Mouse (Mus musculus) heart, postnatal 0 days (tissue): ENCODE results near the gene Pheta2. TPM values are rescaled to one million over a fixed set of nuclear protein-coding genes. Genes with fewer than 3 reads are reported as not detected.

Experiments
- ATAC-seq: fragments of 200-750 bp; cut with Nextera tagmentation; 2 replicates; pipeline ENCODE4 v1.8.0; 2017; ENCODE audit warnings: low read depth, moderate number of reproducible peaks, moderate library complexity; ENCODE audit not compliant: insufficient read depth
- DNase-seq: peaks from one replicate; pipeline ENCODE4 v3.0.0-alpha.2; 2016; ENCODE audit warnings: low spot score
- H3K27ac ChIP-seq: fragments of 300-500 bp; sonication (generic); 2 replicates; pipeline ENCODE4 v1.5.1; 2014; ENCODE audit warnings: low read depth, mild to moderate bottlenecking
- H3K27me3 ChIP-seq: fragments of 300-500 bp; sonication (generic); 2 replicates; pipeline ENCODE4 v1.6.1; 2014; ENCODE audit warnings: low read length, mixed read lengths; ENCODE audit not compliant: control insufficient read depth, insufficient read depth
- H3K36me3 ChIP-seq: fragments of 300-500 bp; sonication (generic); replicated peaks from 2 replicates; pipeline ENCODE4 v1.6.1; 2014; ENCODE audit warnings: low read length, mixed read lengths; ENCODE audit not compliant: control insufficient read depth, insufficient read depth
- H3K4me1 ChIP-seq: fragments of 300-500 bp; sonication (generic); 2 replicates; pipeline ENCODE4 v1.6.1; 2014; ENCODE audit warnings: antibody characterized with exemption; ENCODE audit not compliant: control insufficient read depth, insufficient read depth
- H3K4me2 ChIP-seq: fragments of 300-500 bp; sonication (generic); 2 replicates; pipeline ENCODE4 v1.6.1; 2014; ENCODE audit warnings: low read depth, mild to moderate bottlenecking, low read length, moderate library complexity
- H3K4me3 ChIP-seq: fragments of 300-500 bp; sonication (generic); 2 replicates; pipeline ENCODE4 v1.5.1; 2014; ENCODE audit warnings: low read depth, low read length
- H3K9ac ChIP-seq: fragments of 300-500 bp; sonication (generic); replicated peaks from 2 replicates; pipeline ENCODE4 v1.6.1; 2014; ENCODE audit warnings: low read depth, low read length, mixed read lengths
- H3K9me3 ChIP-seq: fragments of 300-500 bp; sonication (generic); replicated peaks from 2 replicates; pipeline ENCODE4 v1.6.1; 2016; ENCODE audit warnings: low read length; ENCODE audit not compliant: control insufficient read depth
- CTCF ChIP-seq: IDR thresholded peaks from 2 replicates; pipeline ENCODE4 v1.5.1; 2016; ENCODE audit warnings: antibody characterized with exemption, control low read depth, low read depth
- EP300 ChIP-seq: IDR thresholded peaks from 2 replicates; pipeline ENCODE4 v1.6.1; 2016; ENCODE audit warnings: antibody characterized with exemption, low read depth
- WGBS: fragments of 180-500 bp; shearing (Covaris S2); extraction: QIAGEN DNeasy Blood & Tissue Kit; methylation state at CpG from one replicate; pipeline ENCODE4 v1.1.7; 2014; 5-methylcytosine and 5-hydroxymethylcytosine counted together
- polyA plus RNA-seq: library from polyadenylated mRNA; unstranded; fragments of >200 nt; fragmentation: Nextera tagmentation; extraction: Ambion mirVana; gene quantifications from 2 replicates; pipeline ENCODE4 v1.2.1, GENCODE M21; 2015
- total RNA-seq: library from RNA; depleted of rRNA; stranded (reverse); fragments of >200 nt; gene quantifications from 2 replicates; pipeline ENCODE4 v1.2.3, GENCODE M21; 2014; ENCODE audit warnings: low replicate concordance

The Pheta2 gene
- total and polyA plus RNA-seq, 2 experiments from 2014 or later = 1.4 to 3.6 TPM

DNA sequence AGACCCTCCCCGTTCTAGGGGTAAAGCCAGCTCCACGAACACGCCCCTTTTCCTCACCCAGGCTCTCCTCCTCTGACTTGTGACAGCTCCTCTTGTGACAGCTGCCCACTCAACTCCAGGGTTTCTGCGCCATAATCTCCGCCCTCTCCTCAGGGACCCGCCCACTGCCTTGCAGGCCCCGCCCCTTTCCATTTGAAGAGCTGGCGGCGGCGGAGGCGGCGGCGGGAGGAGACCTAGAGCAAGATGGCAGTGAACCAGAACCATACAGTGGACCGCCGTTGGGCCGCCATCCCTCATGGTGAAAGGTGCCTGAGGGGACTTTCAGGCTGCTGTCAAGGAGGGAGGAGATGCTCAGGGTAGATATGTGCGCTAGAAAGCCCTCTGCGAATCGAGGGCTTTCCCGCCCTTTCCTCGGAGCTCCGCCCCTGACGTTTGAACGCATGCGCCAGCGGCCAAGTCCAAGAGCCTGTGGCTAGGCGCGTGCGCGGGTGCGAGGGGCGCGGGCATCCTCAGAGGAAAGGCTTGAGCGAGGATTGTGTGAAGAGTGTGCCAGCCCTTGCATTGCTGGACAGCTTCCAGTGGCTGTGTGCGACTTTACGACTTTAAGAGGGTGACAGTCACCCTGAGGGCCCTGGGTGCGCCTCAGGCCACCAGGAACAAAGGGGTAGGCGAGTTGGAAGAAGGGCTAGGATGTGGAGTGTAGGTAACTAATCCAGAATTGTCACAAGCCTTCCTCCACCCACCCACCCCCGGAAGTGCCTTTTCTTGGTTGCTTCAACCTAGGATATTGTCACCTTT lies 39.8 kb upstream of the Pheta2 start, which contains the start of gene Wbp2nl:
Wbp2nl (plus strand) TSS at position 191 of the 798 bp plus-strand sequence.
- H3K4me1 ChIP-seq = 0 out of 2 replicates have a peak, but pooled peaks cover 8% of the 10 kb centered on the region
- no peak within 1 kb of the TSS for H3K4me2 ChIP-seq
- no peak within 1 kb of the TSS for H3K27ac ChIP-seq
- 42% methylated on average over 39 of the region's 39 CpGs for WGBS
- H3K9ac ChIP-seq = no peak within 1 kb of the TSS
- no peaks in the 10 kb centered on the region for H3K36me3 ChIP-seq
- DNase-seq (no peak), ATAC-seq (peak; percentile 30)
- TF ChIP-seq CTCF = no peak
- TF ChIP-seq EP300 = no peak
- no peak within 1 kb of the TSS for H3K4me3 ChIP-seq
- H3K9me3 ChIP-seq = no peaks in the 10 kb centered on the region
- H3K27me3 ChIP-seq = no peaks in the 10 kb centered on the region

- WGBS = 71% methylated on average over 3 of the region's 3 CpGs
- no peaks in the 10 kb centered on the region for H3K27me3 ChIP-seq
- DNase-seq = no peak
- H3K27ac ChIP-seq = no peak overlapping the region
- TF ChIP-seq CTCF (no peak), EP300 (no peak)
- no peaks in the 10 kb centered on the region for H3K36me3 ChIP-seq
- no peak overlapping the region for H3K4me2 ChIP-seq
- no peak for ATAC-seq
- no peak overlapping the region for H3K4me3 ChIP-seq
- no peaks in the 10 kb centered on the region for H3K4me1 ChIP-seq
- no peak overlapping the region for H3K9ac ChIP-seq
- no peaks in the 10 kb centered on the region for H3K9me3 ChIP-seq
Measured at GRCm38 (mm10) chr15:82307107-82307506, 31.6 kb upstream of the Pheta2 start.

DNA sequence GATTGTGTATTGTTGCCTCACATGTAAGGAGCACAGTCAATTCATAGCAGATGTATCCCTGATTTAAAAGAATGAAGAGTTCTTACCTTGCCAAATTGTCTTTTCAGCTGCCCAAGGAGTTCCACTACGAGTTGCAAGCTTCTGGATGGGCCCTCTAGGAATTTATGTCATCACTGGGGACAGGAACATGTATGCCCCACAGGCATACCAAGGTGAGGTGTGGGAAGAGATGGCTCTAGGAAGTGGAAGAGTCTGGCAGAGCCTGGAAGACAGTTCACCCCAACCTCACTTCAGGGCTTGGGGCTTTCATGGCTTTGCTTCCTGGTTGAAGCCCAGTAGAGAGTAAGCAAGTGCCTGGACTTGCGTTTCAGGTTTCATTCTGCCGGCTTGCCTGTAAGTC lies 30.3 kb upstream of the Pheta2 start:
- no peaks in the 10 kb centered on the region for H3K4me1 ChIP-seq

DNA sequence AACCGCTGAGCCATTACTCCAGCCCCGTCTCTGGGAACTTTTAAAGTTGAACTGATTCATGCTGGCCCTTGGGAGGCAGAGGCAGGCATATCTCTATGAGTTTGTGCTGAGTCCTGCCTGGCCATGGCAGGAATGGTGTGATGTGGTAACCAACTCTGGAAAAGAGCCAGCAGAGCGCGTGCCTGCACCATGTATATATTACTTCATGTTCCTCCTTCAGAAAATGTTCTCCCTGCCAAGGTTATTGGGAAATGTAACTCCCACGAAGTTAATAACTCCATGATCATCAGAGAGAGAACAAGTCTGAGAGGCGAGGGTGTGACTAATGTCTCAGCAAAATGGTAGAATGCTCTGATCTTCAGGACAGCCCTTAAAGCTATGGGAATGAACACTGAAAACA lies 20.9 kb upstream of the Pheta2 start:
- no peak overlapping the region for H3K4me3 ChIP-seq
- H3K27me3 ChIP-seq = no peaks in the 10 kb centered on the region
- no peak overlapping the region for H3K4me2 ChIP-seq
- DNase-seq (no peak), ATAC-seq (no peak)
- no peaks in the 10 kb centered on the region for H3K4me1 ChIP-seq
- 82% methylated on average over 6 of the region's 6 CpGs for WGBS
- H3K27ac ChIP-seq = no peak overlapping the region
- no peaks in the 10 kb centered on the region for H3K36me3 ChIP-seq
- H3K9ac ChIP-seq = no peak overlapping the region
- TF ChIP-seq EP300 = no peak
- TF ChIP-seq CTCF = no peak
- no peaks in the 10 kb centered on the region for H3K9me3 ChIP-seq

More for the DNA sequence above, 30.3 kb upstream of the Pheta2 start:
- ATAC-seq (no peak), DNase-seq (no peak)
- Histone ChIP-seq H3K4me2 (no peak overlapping the region), H3K27me3 (no peaks in the 10 kb centered on the region), H3K27ac (no peak overlapping the region), H3K36me3 (no peaks in the 10 kb centered on the region), H3K4me3 (no peak overlapping the region), H3K9ac (no peak overlapping the region), H3K9me3 (no peaks in the 10 kb centered on the region)
- 76% methylated on average over 3 of the region's 3 CpGs for WGBS
- TF ChIP-seq CTCF = no peak
- no peak for TF ChIP-seq EP300

DNA sequence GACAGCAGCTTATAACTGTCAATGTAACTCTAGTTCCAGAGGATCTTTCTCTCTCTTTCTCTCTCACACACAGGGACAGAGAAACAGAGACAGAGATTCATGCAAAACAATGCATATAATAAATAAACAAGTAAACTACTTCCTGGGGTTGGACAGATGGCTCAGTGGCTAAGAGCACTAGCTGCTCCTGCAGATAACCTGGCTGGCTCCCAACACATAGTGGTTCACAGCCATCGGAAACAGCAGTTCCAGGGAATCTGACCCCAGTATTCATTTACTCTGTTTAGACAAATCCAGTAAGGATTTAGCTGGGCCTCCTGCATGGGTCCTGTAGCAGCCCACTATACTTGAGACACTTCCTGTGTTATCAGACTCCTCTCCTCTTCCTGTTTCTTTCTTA lies 19.1 kb upstream of the Pheta2 start:
- H3K4me2 ChIP-seq = no peak overlapping the region
- ATAC-seq = no peak
- no peak overlapping the region for H3K27ac ChIP-seq
- no peaks in the 10 kb centered on the region for H3K27me3 ChIP-seq
- TF ChIP-seq CTCF = no peak
- no peak for TF ChIP-seq EP300
- no peak overlapping the region for H3K4me3 ChIP-seq
- no peaks in the 10 kb centered on the region for H3K9me3 ChIP-seq
- no peak overlapping the region for H3K9ac ChIP-seq
- 62% methylated on average over 1 of the region's 1 CpGs for WGBS
- H3K36me3 ChIP-seq = no peaks in the 10 kb centered on the region
- no peak for DNase-seq
- no peaks in the 10 kb centered on the region for H3K4me1 ChIP-seq

- H3K4me2 ChIP-seq = no peak overlapping the region
- H3K27ac ChIP-seq = no peak overlapping the region
- H3K4me3 ChIP-seq = no peak overlapping the region
- H3K27me3 ChIP-seq = no peaks in the 10 kb centered on the region
- no peak for DNase-seq
- H3K36me3 ChIP-seq = no peaks in the 10 kb centered on the region
- TF ChIP-seq CTCF (no peak), EP300 (no peak)
- no peaks in the 10 kb centered on the region for H3K9me3 ChIP-seq
- no peak for ATAC-seq
- 76% methylated on average over 8 of the region's 8 CpGs for WGBS
- no peaks in the 10 kb centered on the region for H3K4me1 ChIP-seq
- H3K9ac ChIP-seq = no peak overlapping the region
Measured at GRCm38 (mm10) chr15:82322195-82322594, 16.5 kb upstream of the Pheta2 start.
